Mouse (Mus musculus): ENCODE results near the gene Cpxm2. TPM values are rescaled to one million over a fixed set of nuclear protein-coding genes. Genes with fewer than 3 reads are reported as not detected.

Cpxm2 gene
- polyA plus RNA-seq, 1 experiment from 2014 or later = 1.1 TPM

GRCm38 (mm10) chr7:132015933-132016332, 138.6 kb downstream of the Cpxm2 start:
- Histone ChIP-seq H3K4me1 (replicated peaks) (no peaks in the 10 kb centered on the region), H3K36me3 (no peaks in the 10 kb centered on the region), H3K9ac (no peak overlapping the region), H3K4me2 (no peak overlapping the region), H3K9me3 (replicated peaks) (no peaks in the 10 kb centered on the region), H3K27me3 (no peaks in the 10 kb centered on the region), H3K27ac (no peak overlapping the region), H3K4me3 (no peak overlapping the region)
- WGBS = 69% methylated on average over 3 of the region's 3 CpGs
- no peak for ATAC-seq (replicated peaks; ENCODE audit: insufficient number of reproducible peaks, insufficient read depth, low FRiP score, low read depth)

- no peak for ATAC-seq (replicated peaks; ENCODE audit: insufficient number of reproducible peaks, insufficient read depth, low FRiP score, low read depth)
- H3K9ac ChIP-seq = no peak overlapping the region
- no peak overlapping the region for H3K27ac ChIP-seq
- no peaks in the 10 kb centered on the region for H3K27me3 ChIP-seq
- H3K4me3 ChIP-seq = no peak overlapping the region
- H3K9me3 ChIP-seq (replicated peaks) = no peaks in the 10 kb centered on the region
- 14% methylated on average over 3 of the region's 3 CpGs for WGBS
- H3K36me3 ChIP-seq = no peaks in the 10 kb centered on the region
- no peak overlapping the region for H3K4me2 ChIP-seq
- no peaks in the 10 kb centered on the region for H3K4me1 ChIP-seq (replicated peaks)
Measured at GRCm38 (mm10) chr7:132015193-132015592, 139.3 kb downstream of the Cpxm2 start.

- Histone ChIP-seq H3K4me3 (no peak overlapping the region), H3K36me3 (no peaks in the 10 kb centered on the region), H3K27ac (no peak overlapping the region), H3K27me3 (no peaks in the 10 kb centered on the region), H3K4me2 (no peak overlapping the region), H3K9me3 (replicated peaks) (no peaks in the 10 kb centered on the region), H3K9ac (no peak overlapping the region), H3K4me1 (replicated peaks) (no peaks in the 10 kb centered on the region)
- 78% methylated on average over 5 of the region's 5 CpGs for WGBS
- no peak for ATAC-seq (replicated peaks; ENCODE audit: insufficient number of reproducible peaks, insufficient read depth, low FRiP score, low read depth)
Measured at GRCm38 (mm10) chr7:132013970-132014369, 140.6 kb downstream of the Cpxm2 start.

- H3K4me1 ChIP-seq (replicated peaks) = no peaks in the 10 kb centered on the region
- H3K9me3 ChIP-seq (replicated peaks) = no peaks in the 10 kb centered on the region
- no peak overlapping the region for H3K4me2 ChIP-seq
- no peaks in the 10 kb centered on the region for H3K27me3 ChIP-seq
- no peak for ATAC-seq (replicated peaks; ENCODE audit: insufficient number of reproducible peaks, insufficient read depth, low FRiP score, low read depth)
- WGBS = 31% methylated on average over 1 of the region's 1 CpGs
- H3K9ac ChIP-seq = no peak overlapping the region
- no peak overlapping the region for H3K4me3 ChIP-seq
- H3K36me3 ChIP-seq = no peaks in the 10 kb centered on the region
- no peak overlapping the region for H3K27ac ChIP-seq
Measured at GRCm38 (mm10) chr7:132012969-132013679, 141.4 kb downstream of the Cpxm2 start.

GRCm38 (mm10) chr7:132009002-132009401, 145.5 kb downstream of the Cpxm2 start:
- Histone ChIP-seq H3K9me3 (replicated peaks) (no peaks in the 10 kb centered on the region), H3K4me3 (no peak overlapping the region), H3K9ac (no peak overlapping the region), H3K4me1 (replicated peaks) (no peaks in the 10 kb centered on the region), H3K27ac (no peak overlapping the region), H3K4me2 (no peak overlapping the region), H3K36me3 (no peaks in the 10 kb centered on the region), H3K27me3 (no peaks in the 10 kb centered on the region)
- WGBS = 73% methylated on average over 7 of the region's 7 CpGs
- no peak for ATAC-seq (replicated peaks; ENCODE audit: insufficient number of reproducible peaks, insufficient read depth, low FRiP score, low read depth)

GRCm38 (mm10) chr7:132005996-132006696, 148.4 kb downstream of the Cpxm2 start:
- Histone ChIP-seq H3K4me1 (replicated peaks) (no peaks in the 10 kb centered on the region), H3K9ac (no peak overlapping the region), H3K27me3 (no peaks in the 10 kb centered on the region), H3K36me3 (no peaks in the 10 kb centered on the region), H3K9me3 (replicated peaks) (no peaks in the 10 kb centered on the region), H3K4me2 (no peak overlapping the region), H3K27ac (no peak overlapping the region), H3K4me3 (no peak overlapping the region)
- ATAC-seq (replicated peaks; ENCODE audit: insufficient number of reproducible peaks, insufficient read depth, low FRiP score, low read depth) = no peak
- WGBS = 76% methylated on average over 14 of the region's 14 CpGs

- H3K4me2 ChIP-seq = no peak overlapping the region
- no peaks in the 10 kb centered on the region for H3K36me3 ChIP-seq
- no peak overlapping the region for H3K9ac ChIP-seq
- no peaks in the 10 kb centered on the region for H3K27me3 ChIP-seq
- no peak for ATAC-seq (replicated peaks; ENCODE audit: insufficient number of reproducible peaks, insufficient read depth, low FRiP score, low read depth)
- H3K9me3 ChIP-seq (replicated peaks) = no peaks in the 10 kb centered on the region
- H3K4me3 ChIP-seq = no peak overlapping the region
- WGBS = 67% methylated on average over 3 of the region's 3 CpGs
- no peaks in the 10 kb centered on the region for H3K4me1 ChIP-seq (replicated peaks)
- H3K27ac ChIP-seq = no peak overlapping the region
Measured at GRCm38 (mm10) chr7:131992873-131993272, 161.7 kb downstream of the Cpxm2 start.

GRCm38 (mm10) chr7:131992226-131992625, 162.3 kb downstream of the Cpxm2 start:
- ATAC-seq (replicated peaks; ENCODE audit: insufficient number of reproducible peaks, insufficient read depth, low FRiP score, low read depth) = no peak
- Histone ChIP-seq H3K4me2 (no peak overlapping the region), H3K36me3 (no peaks in the 10 kb centered on the region), H3K9ac (no peak overlapping the region), H3K4me1 (replicated peaks) (no peaks in the 10 kb centered on the region), H3K27me3 (no peaks in the 10 kb centered on the region), H3K27ac (no peak overlapping the region), H3K9me3 (replicated peaks) (no peaks in the 10 kb centered on the region), H3K4me3 (no peak overlapping the region)
- WGBS = 38% methylated on average over 1 of the region's 1 CpGs

GRCm38 (mm10) chr7:131989056-131989455, 165.5 kb downstream of the Cpxm2 start:
- Histone ChIP-seq H3K36me3 (no peaks in the 10 kb centered on the region), H3K9me3 (replicated peaks) (no peaks in the 10 kb centered on the region), H3K9ac (no peak overlapping the region), H3K4me2 (no peak overlapping the region), H3K4me1 (replicated peaks) (no peaks in the 10 kb centered on the region), H3K27me3 (no peaks in the 10 kb centered on the region), H3K27ac (no peak overlapping the region), H3K4me3 (no peak overlapping the region)
- ATAC-seq (replicated peaks; ENCODE audit: insufficient number of reproducible peaks, insufficient read depth, low FRiP score, low read depth) = no peak
- WGBS = 19% methylated on average over 6 of the region's 6 CpGs

Other genes starting within 250 kb of the Cpxm2 start
- gene Gpr26, start 188.3 kb downstream of the Cpxm2 start, polyA plus RNA-seq (2015; fragmentation: Nextera tagmentation; extraction: Ambion mirVana) = not detected in 2 replicates
- gene Chst15, start 162.5 kb upstream of the Cpxm2 start, polyA plus RNA-seq (2015; fragmentation: Nextera tagmentation; extraction: Ambion mirVana) = 4.4 and 6.8 TPM in 2 replicates